Mouse (Mus musculus) C2C12 (cell line): ENCODE measurements around the gene Banp. TPM values are rescaled to one million over a fixed set of nuclear protein-coding genes. Genes with fewer than 3 reads are reported as not detected.

Experiments used
- H3K27me3 ChIP-seq: one replicate; pipeline ENCODE4 v1.6.1; 2011; ENCODE audit not compliant: control insufficient read depth, insufficient read depth, insufficient read length
- H3K36me3 ChIP-seq: one replicate; pipeline ENCODE4 v1.6.1; 2011; ENCODE audit not compliant: control insufficient read depth, insufficient read depth
- H3K4me3 ChIP-seq: one replicate; pipeline ENCODE4 v1.5.1; 2011; ENCODE audit warnings: mild to moderate bottlenecking, control low read depth; ENCODE audit not compliant: poor library complexity, insufficient read depth, severe bottlenecking
- H3K79me2 ChIP-seq: one replicate; pipeline ENCODE4 v1.6.1; 2011; ENCODE audit not compliant: control insufficient read depth, insufficient read depth
- H3K79me3 ChIP-seq: one replicate; pipeline ENCODE4 v1.6.1; 2011; ENCODE audit warnings: low read depth, control low read depth
- H3ac ChIP-seq: one replicate; pipeline ENCODE3; 2011; ENCODE audit warnings: low read depth; ENCODE audit not compliant: control insufficient read depth, insufficient read length
- CEBPB ChIP-seq: IDR thresholded peaks from one replicate; pipeline ENCODE4 v1.6.1; 2011; ENCODE audit warnings: low read depth, mild to moderate bottlenecking, control low read depth, moderate library complexity
- CTCF ChIP-seq: IDR thresholded peaks from one replicate; pipeline ENCODE4 v1.5.1; 2011; ENCODE audit not compliant: control insufficient read depth, insufficient read depth, insufficient read length
- FOSL1 ChIP-seq: IDR thresholded peaks from one replicate; pipeline ENCODE4 v1.8.0; 2011; ENCODE audit warnings: mild to moderate bottlenecking, low read length; ENCODE audit not compliant: poor library complexity, insufficient read depth, severe bottlenecking
- MAX ChIP-seq: IDR thresholded peaks from one replicate; pipeline ENCODE4 v1.6.1; 2011; ENCODE audit warnings: mild to moderate bottlenecking, control low read depth
- MYOD1 ChIP-seq: IDR thresholded peaks from one replicate; pipeline ENCODE4 v1.6.1; 2011; ENCODE audit warnings: low read depth; ENCODE audit not compliant: control insufficient read depth, insufficient read length
- MYOG ChIP-seq: IDR thresholded peaks from one replicate; pipeline ENCODE4 v1.6.1; 2011; ENCODE audit not compliant: control insufficient read depth, insufficient read length; ENCODE audit errors: extremely low read depth
- USF1 ChIP-seq: IDR thresholded peaks from one replicate; pipeline ENCODE4 v1.6.1; 2011; ENCODE audit warnings: low read depth, mild to moderate bottlenecking, control low read depth, moderate library complexity
- polyA plus RNA-seq: library from polyadenylated mRNA; unstranded; fragments of >200 nt; fragmentation: generic; extraction: Trizol; gene quantifications from one replicate; pipeline ENCODE4 v1.2.1, GENCODE M21; 2012; ENCODE audit warnings: missing spikeins

Gene Banp
- polyA plus RNA-seq, 1 experiment = 25.9 TPM

DNA sequence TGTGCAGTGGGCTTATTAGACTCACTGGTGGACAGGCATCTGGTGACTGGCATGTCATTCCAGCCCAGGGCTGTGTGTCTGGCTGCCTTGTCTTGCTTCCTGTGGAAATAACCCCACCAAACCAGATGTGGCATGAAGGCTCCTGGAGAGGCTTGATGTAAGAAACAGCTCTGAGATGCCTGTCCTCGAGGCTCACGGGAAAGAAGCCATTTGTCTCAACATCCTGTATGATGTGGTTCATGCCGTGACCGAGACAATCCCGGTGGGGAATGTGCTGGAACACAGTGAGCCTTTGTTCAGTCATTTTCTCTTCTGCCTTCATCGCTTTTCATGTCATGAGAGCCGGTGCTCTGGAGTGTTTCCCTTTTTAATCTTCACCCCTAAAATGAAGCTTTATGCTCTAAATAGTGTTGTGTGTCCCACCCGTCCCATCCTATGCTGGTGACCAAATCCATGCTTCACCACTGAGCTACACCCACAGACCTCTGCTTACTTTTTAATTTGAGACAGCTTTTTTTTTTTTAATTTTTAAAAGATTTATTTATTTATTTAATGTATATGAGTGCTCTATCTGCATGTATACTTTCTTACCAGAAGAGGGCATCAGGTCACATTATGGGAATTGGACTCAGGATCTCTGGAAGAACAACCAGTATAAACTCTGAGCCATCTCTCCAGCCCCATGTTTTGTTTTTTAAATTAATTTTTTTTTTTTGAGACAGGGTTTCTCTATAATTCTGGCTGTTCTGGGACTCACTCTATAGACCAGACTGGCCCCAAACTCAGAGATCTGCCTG is 15.4 kb downstream of the Banp start:
- peaks cover 88% of the 10 kb centered on the region for H3K79me2 ChIP-seq
- peaks cover 17% of the 10 kb centered on the region for H3K79me3 ChIP-seq
- H3K27me3 ChIP-seq = no peaks in the 10 kb centered on the region
- no peak for TF ChIP-seq FOSL1
- no peak for TF ChIP-seq USF1
- no peak for TF ChIP-seq MAX
- TF ChIP-seq CEBPB = no peak
- no peak for TF ChIP-seq CTCF
- TF ChIP-seq MYOD1 = no peak
- TF ChIP-seq MYOG = no peak
- no peak overlapping the region for H3ac ChIP-seq
- peaks cover 9% of the 10 kb centered on the region for H3K36me3 ChIP-seq
- H3K4me3 ChIP-seq = no peak overlapping the region

DNA sequence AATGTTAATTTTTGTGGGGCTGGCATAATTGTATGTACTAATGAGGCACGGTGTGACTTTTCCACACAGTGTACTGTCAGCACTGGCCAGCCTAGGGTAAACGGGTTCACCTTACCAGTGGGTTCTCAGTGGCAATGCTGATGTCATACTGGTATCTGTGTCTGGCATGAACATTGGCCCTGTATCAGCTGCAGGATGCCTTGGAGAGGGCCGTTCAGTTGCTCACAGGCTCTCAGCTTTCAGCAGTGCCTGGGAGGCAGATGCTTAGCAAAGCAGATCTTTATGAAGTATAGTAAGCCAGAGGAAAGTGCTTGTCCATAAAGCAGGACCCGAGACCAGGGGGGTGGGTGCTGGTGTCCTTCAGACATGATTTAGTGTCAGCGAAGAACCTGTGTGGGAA is 16.6 kb downstream of the Banp start:
- Histone ChIP-seq H3K79me3 (peaks cover 15% of the 10 kb centered on the region), H3K27me3 (no peaks in the 10 kb centered on the region), H3K4me3 (no peak overlapping the region), H3K36me3 (peaks cover 4% of the 10 kb centered on the region), H3K79me2 (peaks cover 84% of the 10 kb centered on the region), H3ac (no peak overlapping the region)
- TF ChIP-seq MAX (no peak), CEBPB (no peak), MYOD1 (no peak), USF1 (no peak), CTCF (no peak), MYOG (no peak), FOSL1 (no peak)

DNA sequence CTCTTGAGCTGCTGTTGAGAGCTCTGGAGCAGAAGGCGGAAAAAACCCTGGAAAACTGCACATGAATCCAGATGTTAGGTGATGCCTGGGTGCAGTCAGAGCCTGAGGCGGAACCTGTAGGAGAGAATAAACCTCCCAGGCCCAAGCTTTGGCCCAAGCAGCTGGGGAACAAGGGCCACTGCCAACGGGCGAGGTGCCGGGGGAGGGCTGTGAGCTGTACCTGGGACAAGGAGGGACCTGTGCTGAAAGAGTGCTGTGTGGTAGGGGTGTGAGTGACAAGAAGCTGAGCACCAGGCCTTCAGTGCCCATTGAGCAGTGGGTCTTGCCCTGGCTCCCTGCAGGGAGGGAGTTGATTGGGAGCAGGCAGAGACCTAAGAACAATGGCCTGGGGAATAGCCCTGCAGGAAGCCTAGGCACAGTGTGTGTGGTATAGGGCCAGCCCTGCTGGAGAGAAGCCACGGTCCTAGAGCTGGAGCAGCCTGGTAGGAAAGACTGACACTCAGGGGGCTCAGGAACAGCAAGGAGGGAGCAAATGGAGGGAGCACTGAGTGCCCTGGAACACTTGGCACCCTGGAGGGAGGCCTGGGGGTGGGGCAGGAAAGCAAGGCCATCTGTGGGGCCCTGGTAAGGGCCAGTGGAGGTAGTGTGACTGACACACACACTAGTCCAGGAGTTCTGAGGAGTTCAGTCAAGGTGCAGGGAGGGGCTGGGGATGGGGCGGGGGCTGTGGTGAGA is 17.3 kb downstream of the Banp start:
- Histone ChIP-seq H3K79me3 (peaks cover 15% of the 10 kb centered on the region), H3K27me3 (no peaks in the 10 kb centered on the region), H3ac (no peak overlapping the region), H3K36me3 (peaks cover 4% of the 10 kb centered on the region), H3K79me2 (peaks cover 83% of the 10 kb centered on the region), H3K4me3 (no peak overlapping the region)
- TF ChIP-seq CTCF (no peak), MYOG (no peak), USF1 (no peak)

DNA sequence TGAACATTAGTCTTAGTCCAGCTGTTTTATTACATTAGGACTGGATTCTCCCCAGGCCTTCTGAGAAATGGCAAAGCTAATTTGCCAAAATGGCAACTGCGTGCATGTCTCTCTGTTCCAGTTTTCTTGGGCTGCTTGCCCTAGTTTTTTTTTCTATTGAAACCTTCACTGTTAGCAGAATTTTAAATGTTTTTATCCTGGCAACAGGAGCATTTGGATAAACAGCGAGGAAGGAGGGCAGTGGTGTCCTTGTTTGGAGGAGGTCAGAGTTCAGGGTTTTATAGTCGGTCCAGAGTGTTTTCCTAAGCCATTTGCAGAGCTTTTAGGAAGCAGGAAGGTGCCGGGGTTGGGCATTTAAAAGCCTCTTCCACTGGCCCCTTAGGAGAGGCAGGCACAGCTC is 18.4 kb downstream of the Banp start:
- Histone ChIP-seq H3K79me3 (peaks cover 12% of the 10 kb centered on the region), H3K27me3 (no peaks in the 10 kb centered on the region), H3K79me2 (peaks cover 72% of the 10 kb centered on the region), H3K36me3 (peaks cover 4% of the 10 kb centered on the region), H3K4me3 (no peak overlapping the region), H3ac (no peak overlapping the region)
- TF ChIP-seq FOSL1 = no peak
- no peak for TF ChIP-seq MAX
- TF ChIP-seq USF1 = no peak
- no peak for TF ChIP-seq MYOG
- TF ChIP-seq CTCF = no peak
- no peak for TF ChIP-seq MYOD1
- no peak for TF ChIP-seq CEBPB

DNA sequence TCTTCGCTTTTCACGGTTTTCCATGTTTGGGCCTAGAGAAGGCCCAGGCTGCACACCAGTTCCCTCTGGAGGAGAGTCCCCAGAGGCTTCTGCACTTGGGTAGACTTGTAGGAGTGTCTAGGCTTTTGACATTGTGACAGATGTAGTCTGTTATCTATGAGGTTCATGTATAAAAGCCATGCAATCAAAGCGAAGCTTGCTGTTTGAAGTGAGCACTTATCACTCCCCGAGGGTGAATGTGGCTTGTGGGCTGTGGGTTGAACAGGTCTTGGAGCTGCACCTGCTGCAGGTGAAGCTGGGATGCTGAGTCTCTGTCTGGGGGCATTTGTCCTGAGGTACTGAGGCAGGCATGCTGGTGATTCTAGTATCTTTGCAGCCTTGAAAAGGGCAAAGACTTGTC is 19.0 kb downstream of the Banp start:
- Histone ChIP-seq H3K79me2 (peaks cover 67% of the 10 kb centered on the region), H3ac (no peak overlapping the region), H3K79me3 (peaks cover 12% of the 10 kb centered on the region), H3K4me3 (no peak overlapping the region), H3K36me3 (peaks cover 4% of the 10 kb centered on the region), H3K27me3 (no peaks in the 10 kb centered on the region)
- no peak for TF ChIP-seq CTCF

DNA sequence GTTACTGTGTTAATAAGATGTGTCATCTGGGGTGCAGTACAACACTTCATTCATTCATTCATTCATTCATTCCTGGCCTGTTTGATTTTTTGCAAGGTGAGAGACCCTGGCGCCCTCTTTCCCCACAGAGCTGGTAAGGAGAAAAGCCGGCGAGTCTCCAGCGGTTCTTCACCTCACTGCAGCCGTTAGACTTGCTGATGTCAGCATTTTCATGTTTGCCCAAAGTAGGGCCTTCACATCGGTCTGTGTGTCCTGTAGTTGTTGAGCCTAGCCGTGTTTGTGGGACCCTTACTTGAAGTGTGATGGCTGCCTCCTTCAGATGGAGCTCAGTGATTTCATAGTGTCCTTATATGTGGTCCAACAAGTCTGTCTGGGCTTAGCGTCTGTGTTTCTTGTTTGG is 20.7 kb downstream of the Banp start:
- TF ChIP-seq MAX = no peak
- no peak for TF ChIP-seq FOSL1
- TF ChIP-seq CEBPB = no peak
- TF ChIP-seq MYOG = no peak
- no peak for TF ChIP-seq CTCF
- no peak overlapping the region for H3ac ChIP-seq
- H3K27me3 ChIP-seq = no peaks in the 10 kb centered on the region
- H3K4me3 ChIP-seq = no peak overlapping the region
- peaks cover 51% of the 10 kb centered on the region for H3K79me2 ChIP-seq
- peaks cover 12% of the 10 kb centered on the region for H3K79me3 ChIP-seq
- H3K36me3 ChIP-seq = peaks cover 15% of the 10 kb centered on the region
